Mouse (Mus musculus): Measurements from ENCODE around the gene Cbfa2t3. TPM values are rescaled to one million over a fixed set of nuclear protein-coding genes. Genes with fewer than 3 reads are reported as not detected.
A peak's percentile ranks its signal among the peaks of the same experiment; 100 is the strongest.

The Cbfa2t3 gene
- total RNA-seq, 2 experiments from 2014 or later: 27.2 to 29.7 TPM

- intact Hi-C loops (cut with DNase I): no loop called here
- no peak for DNase-seq (ENCODE audit: low spot score in 2 of 2)
Measured at GRCm38 (mm10) chr8:122697586-122697985, 1.3 kb downstream of the Cbfa2t3 start.

- intact Hi-C loops (cut with DNase I): no loop called here
- DNase-seq (ENCODE audit: low spot score in 2 of 2): peak; percentile 38 to 63
Measured at GRCm38 (mm10) chr8:122697181-122697581, 1.7 kb downstream of the Cbfa2t3 start.

- intact Hi-C loops (cut with DNase I): no loop called here
- peak in 1 of 2 experiments; percentile 46 for DNase-seq (ENCODE audit: low spot score in 2 of 2)
Measured at GRCm38 (mm10) chr8:122695438-122696042, 3.4 kb downstream of the Cbfa2t3 start.

- DNase-seq (ENCODE audit: low spot score in 2 of 2): no peak
- intact Hi-C loops (cut with DNase I): no loop called here
Measured at GRCm38 (mm10) chr8:122692152-122692551, 6.8 kb downstream of the Cbfa2t3 start.

- intact Hi-C loops (cut with DNase I): no loop called here
Measured at GRCm38 (mm10) chr8:122691018-122691417, 7.9 kb downstream of the Cbfa2t3 start.

DNA sequence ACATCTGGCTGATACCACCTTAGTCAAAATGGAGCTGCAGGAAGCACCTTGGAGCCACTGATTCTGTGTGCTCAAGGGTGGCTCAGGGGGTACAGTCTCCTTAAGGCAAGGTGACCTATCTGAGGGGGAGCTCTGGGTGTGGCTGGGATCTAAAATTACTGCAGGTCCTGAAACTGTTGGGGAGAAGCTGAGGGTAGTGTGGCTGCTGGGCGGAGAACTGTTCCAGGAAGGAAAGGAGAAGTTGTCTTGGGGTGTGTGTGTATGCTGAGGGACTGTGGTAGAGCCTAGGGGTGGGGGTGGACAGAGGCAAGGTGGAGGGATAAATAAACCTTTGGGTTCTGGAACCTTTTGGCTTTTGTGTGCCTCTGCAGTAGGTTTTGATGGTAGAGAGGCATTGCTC is 9.6 kb downstream of the Cbfa2t3 start:
- intact Hi-C loops (cut with DNase I): no loop called here
- DNase-seq (ENCODE audit: low spot score in 2 of 2): no peak

More at GRCm38 (mm10) chr8:122691018-122691417, 7.9 kb downstream of the Cbfa2t3 start:
- DNase-seq (ENCODE audit: low spot score in 2 of 2): no peak

- DNase-seq (ENCODE audit: low spot score in 2 of 2): no peak
- intact Hi-C loops (cut with DNase I): no loop called here
Measured at GRCm38 (mm10) chr8:122686879-122687278, 12.0 kb downstream of the Cbfa2t3 start.

DNA sequence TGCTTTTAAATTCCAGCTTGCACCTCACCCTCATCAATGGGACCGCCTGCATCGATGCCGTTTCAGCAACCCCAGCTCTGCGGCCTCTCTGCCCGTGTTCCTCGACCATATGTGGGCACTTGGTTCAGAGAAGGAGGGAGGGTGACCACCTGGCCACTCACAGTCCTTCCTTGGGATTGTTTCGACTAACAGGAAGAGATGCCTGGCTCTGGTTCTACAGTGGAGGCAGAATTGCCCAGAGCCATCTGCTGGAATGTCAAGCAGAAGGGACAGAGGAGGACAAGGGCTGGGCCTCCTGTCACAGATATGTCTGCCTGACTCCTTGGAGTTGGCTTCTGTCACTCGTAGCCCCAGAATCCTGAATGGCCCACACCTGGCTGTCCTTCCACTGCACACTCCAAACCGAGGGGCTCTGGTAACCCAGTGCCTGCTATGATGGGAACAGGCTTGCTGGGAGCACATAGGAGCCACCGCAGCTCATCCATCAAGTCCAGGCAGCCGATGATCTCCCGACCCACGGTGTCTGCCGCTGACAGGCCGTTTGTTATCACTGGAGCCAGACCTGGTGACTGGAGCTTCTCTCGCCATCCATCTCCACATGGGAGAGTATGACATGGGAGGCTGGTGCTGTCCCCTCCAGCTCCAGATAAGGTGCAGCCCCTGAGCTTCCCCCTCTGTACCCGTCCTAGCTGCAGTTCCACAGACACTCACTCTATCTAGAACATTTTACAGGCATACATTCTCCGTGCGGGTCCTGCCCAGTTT is 13.6 kb downstream of the Cbfa2t3 start:
- DNase-seq (ENCODE audit: low spot score in 2 of 2): no peak
- intact Hi-C loops (cut with DNase I): no loop called here

GRCm38 (mm10) chr8:122682820-122683219 is 16.1 kb downstream of the Cbfa2t3 start:
- intact Hi-C loops (cut with DNase I): no loop called here
- DNase-seq (ENCODE audit: low spot score in 2 of 2): no peak

DNA sequence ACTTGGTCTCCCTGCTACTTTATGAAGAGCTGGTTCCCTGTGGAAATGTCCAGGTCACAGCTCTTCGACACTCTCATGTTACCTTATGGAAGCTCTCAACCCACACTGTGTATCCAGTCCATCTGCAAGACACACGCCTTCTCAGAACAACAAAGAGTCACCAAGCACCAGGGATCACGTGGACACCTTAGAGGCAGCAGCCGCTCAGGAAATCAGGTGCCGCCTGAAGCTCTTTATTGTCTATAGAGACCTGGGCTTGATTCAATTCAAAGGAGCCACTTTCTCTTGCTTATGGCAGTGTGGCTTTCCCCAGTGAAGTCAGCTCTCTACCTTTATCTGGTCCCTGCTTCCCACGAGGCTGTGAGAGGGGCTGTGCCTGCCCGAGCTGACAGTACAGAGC is 18.7 kb downstream of the Cbfa2t3 start:
- intact Hi-C loops (cut with DNase I): no loop called here
- no peak for DNase-seq (ENCODE audit: low spot score in 2 of 2)

- intact Hi-C loops (cut with DNase I): loop anchor here (2.0 to 5.0 kb wide), 2 partner anchors 98 to 151 kb away; partner anchors contain the start of gene Acsf3
- DNase-seq (ENCODE audit: low spot score in 2 of 2): no peak
Measured at GRCm38 (mm10) chr8:122679325-122679920, 19.5 kb downstream of the Cbfa2t3 start.

DNA sequence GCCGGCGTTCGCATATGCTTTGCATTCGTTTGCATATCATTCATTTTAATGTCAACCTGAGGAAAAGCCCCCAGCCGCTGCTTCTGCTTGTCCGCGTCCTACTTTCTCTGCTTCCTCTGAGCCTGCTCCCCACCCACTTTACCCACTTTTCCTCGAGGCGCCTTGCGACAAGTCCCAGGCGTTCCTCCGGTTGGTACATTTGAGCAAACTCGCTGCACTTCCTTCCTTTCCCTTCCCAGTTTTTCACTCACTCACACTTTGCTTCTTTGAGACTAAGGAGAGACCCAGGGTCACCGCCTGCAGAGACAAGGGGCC is 20.1 kb downstream of the Cbfa2t3 start:
- no peak for DNase-seq (ENCODE audit: low spot score in 2 of 2)
- intact Hi-C loops (cut with DNase I): loop anchor here (2.0 to 5.0 kb wide), 2 partner anchors 98 to 152 kb away; partner anchors contain the start of gene Acsf3

- intact Hi-C loops (cut with DNase I): loop anchor here (2.0 to 5.0 kb wide), 2 partner anchors 99 to 153 kb away; partner anchors contain the start of gene Acsf3
- DNase-seq (ENCODE audit: low spot score in 2 of 2): peak; percentile 69 to 80
Measured at GRCm38 (mm10) chr8:122678061-122678895, 20.6 kb downstream of the Cbfa2t3 start.

GRCm38 (mm10) chr8:122677481-122678021 is 21.4 kb downstream of the Cbfa2t3 start:
- DNase-seq (ENCODE audit: low spot score in 2 of 2): peak; percentile 29 to 31
- intact Hi-C loops (cut with DNase I): loop anchor here (2.0 to 5.0 kb wide), 3 partner anchors 37 to 153 kb away; partner anchors contain the start of gene Acsf3

DNA sequence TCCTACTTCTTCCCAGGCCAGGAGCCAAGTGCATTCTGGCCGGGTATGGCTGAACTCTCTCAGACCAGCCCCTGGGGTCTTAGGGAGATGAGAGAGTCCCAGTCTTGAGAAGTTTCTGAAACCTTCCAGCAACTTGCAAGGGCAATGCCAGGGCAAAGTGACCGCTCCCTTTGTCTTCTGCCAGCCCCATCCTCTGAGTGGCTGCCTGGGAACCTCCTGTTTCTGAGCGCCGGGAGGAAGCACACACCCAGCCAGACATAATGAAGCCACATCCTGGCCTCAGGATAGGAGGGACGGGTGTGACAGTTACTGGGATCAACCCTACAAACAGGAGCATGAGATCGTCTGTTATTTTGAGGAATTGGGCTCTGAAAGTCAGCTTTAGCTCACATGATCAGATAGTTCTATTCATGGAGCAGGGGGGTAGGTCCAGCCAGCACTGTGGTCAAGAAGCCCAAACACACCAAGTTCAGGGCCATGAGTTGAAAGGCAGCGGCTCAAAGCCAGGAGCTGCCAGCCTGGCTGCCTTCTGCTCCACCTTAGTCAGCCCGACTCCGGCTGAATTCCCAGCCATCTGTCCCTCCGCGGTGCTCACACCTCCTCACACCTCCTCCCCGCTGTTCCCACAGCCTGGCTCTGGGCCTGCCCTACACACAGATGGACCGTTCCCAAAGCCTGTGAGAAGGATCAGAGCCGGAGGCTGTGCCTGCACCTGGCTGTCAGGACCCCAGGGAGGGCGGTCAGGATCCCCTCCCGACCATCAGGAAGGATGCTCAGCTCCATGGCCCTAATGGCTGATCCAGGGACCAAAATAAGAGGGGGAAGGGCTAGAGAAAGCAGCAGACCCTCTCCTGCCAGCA is 22.1 kb downstream of the Cbfa2t3 start:
- peak; percentile 68 to 69 for DNase-seq (ENCODE audit: low spot score in 2 of 2)
- intact Hi-C loops (cut with DNase I): loop anchor here (2.0 to 5.0 kb wide), 2 partner anchors 36 to 100 kb away; partner anchors contain the start of gene Acsf3

DNA sequence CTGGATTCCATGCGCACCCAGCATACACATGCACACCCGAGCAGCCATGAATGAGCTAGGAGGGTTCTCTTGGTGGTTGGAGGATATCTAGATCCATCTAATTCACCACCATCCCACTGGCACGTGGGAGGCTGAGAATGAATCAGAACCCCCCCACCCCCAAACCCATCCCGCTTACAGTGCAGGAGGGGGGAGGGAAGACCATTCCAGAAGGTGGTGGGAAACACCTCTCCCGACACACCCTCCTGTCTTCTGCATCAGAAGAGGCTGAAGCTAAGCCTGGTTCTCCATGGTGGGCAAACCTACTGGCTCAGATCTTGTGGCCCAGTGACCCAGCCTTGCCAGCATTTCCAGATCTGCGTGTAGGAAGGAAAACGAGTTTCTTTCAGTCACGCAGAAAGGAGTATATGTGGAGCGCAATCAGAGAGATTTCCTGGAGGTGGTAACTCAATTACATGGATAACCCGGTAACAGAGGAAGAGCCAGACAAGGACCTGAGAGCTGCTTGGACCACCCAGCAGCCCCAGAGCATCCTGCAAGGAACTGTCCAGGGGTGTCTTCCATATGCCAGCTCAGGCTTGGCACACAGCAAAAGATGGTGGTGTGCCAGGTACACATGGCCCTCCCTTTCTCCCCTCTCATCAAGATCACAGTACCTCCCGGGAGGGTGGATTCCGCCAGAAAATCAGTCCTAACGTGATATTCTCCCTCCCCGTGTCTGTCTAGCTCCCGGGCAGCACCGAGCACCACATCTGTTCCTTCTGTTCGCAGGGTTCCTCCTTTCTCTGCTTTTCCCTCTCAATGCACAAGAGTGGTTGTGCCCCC is 23.1 kb downstream of the Cbfa2t3 start:
- intact Hi-C loops (cut with DNase I): loop anchor here (2.0 to 5.0 kb wide), 2 partner anchors 35 to 101 kb away; partner anchors contain the start of gene Acsf3
- DNase-seq (ENCODE audit: low spot score in 2 of 2): peak in 1 of 2 experiments; percentile 31

GRCm38 (mm10) chr8:122674999-122675398 is 23.9 kb downstream of the Cbfa2t3 start:
- intact Hi-C loops (cut with DNase I): loop anchor here (5.0 kb wide), 1 partner anchor 102 kb away; the partner anchor contains the start of gene Acsf3
- DNase-seq (ENCODE audit: low spot score in 2 of 2): no peak
